Mouse (Mus musculus): ENCODE results near the gene Tns1.

- TF ChIP-seq USF1 (IDR thresholded peaks at IDR 0.05; ENCODE audit: low read depth) (no peak), CTCF (IDR thresholded peaks at IDR 0.05; ENCODE audit: control insufficient read depth, insufficient read depth, insufficient read length) (no peak), MAX (IDR thresholded peaks at IDR 0.05) (no peak), MYOG (IDR thresholded peaks at IDR 0.05; ENCODE audit: control insufficient read depth, extremely low read depth, insufficient read length) (no peak), MYOD1 (IDR thresholded peaks at IDR 0.05; ENCODE audit: control insufficient read depth, insufficient read length, low read depth) (no peak), FOSL1 (IDR thresholded peaks at IDR 0.05; ENCODE audit: insufficient read depth, low read length, poor library complexity, severe bottlenecking) (no peak), CEBPB (IDR thresholded peaks at IDR 0.05; ENCODE audit: low read depth) (no peak)
Observed at GRCm38 (mm10) chr1:74150101-74150500, 25.9 kb upstream of the Tns1 start.

Data from C2C12 (cell line).